Mouse (Mus musculus): ENCODE measurements around the gene Zfand3. TPM values are rescaled to one million over a fixed set of nuclear protein-coding genes. Genes with fewer than 3 reads are reported as not detected.
A peak's percentile ranks its signal among the peaks of the same experiment; 100 is the strongest.

Gene Zfand3
- polyA plus RNA-seq, 1 experiment from 2014 or later = 70.3 TPM

DNA sequence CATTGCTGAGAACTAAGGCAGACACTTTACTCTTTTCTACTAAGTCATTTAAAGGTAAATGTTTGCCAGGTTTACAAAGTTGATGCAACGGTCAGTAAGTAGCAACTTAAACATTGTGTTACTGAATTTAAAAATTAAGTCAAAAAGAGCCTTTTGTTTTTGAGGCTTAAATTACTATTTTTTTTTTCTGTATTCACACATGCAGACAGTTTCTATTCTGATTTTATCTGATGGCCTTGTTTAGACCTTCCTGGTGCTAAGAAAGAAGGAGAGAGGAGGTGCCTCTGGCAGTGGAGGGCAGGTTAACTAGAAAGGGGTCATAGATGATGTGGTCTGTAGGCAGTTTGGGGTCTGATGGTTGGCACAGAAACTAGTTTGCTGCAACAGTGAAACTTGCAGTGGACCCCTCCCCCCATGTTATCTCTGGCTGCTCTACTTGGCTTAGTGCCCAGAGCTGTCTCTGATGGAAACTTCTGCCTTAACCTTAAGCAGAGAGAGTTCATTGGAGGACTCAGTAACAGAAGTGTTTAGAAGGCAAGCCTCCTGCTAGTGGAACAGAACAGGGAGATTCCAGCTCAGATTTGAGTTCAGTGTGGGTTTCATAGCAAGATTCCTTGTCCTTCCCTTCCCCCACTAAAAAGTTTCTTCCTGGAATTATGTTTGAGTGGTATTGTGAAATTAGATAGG, 23.0 kb downstream of the Zfand3 start:
- no peaks in the 10 kb centered on the region for H3K36me3 ChIP-seq
- peaks cover 47% of the 10 kb centered on the region for H3K4me1 ChIP-seq
- 0 out of 2 replicates have a peak overlapping the region, but pooled peaks have one; percentile 2 for H3K4me2 ChIP-seq (replicated peaks)
- H3K4me3 ChIP-seq = no peak overlapping the region
- 0 out of 2 replicates have a peak, but pooled peaks have one; percentile 74 for ATAC-seq (ENCODE audit: insufficient number of reproducible peaks, insufficient read depth, low FRiP score, low TSS enrichment)
- no peaks in the 10 kb centered on the region for H3K27me3 ChIP-seq
- WGBS = 68% methylated on average over 1 of the region's 1 CpGs
- H3K9ac ChIP-seq = no peak overlapping the region
- H3K9me3 ChIP-seq = no peaks in the 10 kb centered on the region
- H3K27ac ChIP-seq = 0 out of 2 replicates have a peak overlapping the region, but pooled peaks have one; percentile 26

DNA sequence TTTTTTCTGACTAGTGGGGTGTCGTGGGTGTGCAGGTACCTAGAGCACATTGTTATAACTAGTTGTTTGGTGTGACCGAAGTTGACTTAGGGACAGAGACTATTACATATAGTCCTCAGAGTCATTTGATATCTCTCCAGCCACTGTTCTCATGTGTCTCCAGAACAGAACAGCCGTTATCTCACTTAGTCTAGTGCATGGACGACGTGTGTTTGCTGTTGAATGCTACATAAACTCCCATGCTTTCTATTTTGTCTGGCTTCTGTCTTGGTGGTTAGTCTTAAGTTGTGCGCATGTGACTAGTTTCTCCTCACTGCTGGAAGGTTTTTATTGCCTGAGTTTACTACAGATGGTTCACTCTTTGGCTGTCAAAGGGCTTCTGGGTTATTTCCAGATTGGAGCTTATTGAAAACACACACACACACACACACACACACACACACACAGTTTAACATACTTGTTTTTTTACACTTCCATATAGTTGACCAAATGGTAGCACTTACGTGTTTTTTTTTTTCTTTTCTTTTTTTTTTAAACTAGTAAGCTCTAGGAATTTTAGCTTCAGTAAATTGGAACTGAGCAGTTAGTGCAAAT, 25.2 kb downstream of the Zfand3 start:
- no peak for ATAC-seq (ENCODE audit: insufficient number of reproducible peaks, insufficient read depth, low FRiP score, low TSS enrichment)
- Histone ChIP-seq H3K4me2 (replicated peaks) (no peak overlapping the region), H3K9me3 (no peaks in the 10 kb centered on the region), H3K4me1 (peaks cover 46% of the 10 kb centered on the region), H3K27ac (no peak overlapping the region), H3K9ac (no peak overlapping the region), H3K36me3 (no peaks in the 10 kb centered on the region), H3K27me3 (no peaks in the 10 kb centered on the region), H3K4me3 (no peak overlapping the region)
- 58% methylated on average over 7 of the region's 7 CpGs for WGBS

DNA sequence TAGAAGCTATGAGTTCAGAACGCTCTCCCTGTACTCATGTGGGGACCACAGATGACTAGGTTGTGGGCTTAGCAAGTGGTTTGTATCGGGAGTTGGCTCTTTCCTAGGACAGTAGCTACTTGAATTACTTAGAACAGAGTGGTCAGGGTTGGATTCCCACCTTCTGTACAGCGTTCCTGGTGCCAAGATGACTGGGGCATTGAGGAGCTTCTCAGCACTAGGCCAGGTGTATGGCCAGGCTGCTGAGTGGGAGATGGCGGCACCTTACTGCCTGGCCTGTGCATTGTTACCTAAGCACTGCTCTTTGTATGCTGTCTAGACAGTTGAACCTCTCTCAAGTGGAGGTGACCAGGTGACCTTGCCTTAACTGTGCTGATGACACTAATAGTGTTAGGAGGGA, 28.3 kb downstream of the Zfand3 start:
- Histone ChIP-seq H3K4me3 (no peak overlapping the region), H3K4me1 (peaks cover 28% of the 10 kb centered on the region), H3K9me3 (no peaks in the 10 kb centered on the region), H3K36me3 (no peaks in the 10 kb centered on the region), H3K27me3 (no peaks in the 10 kb centered on the region), H3K9ac (no peak overlapping the region), H3K27ac (no peak overlapping the region), H3K4me2 (replicated peaks) (no peak overlapping the region)
- 93% methylated on average over 4 of the region's 4 CpGs for WGBS
- ATAC-seq (ENCODE audit: insufficient number of reproducible peaks, insufficient read depth, low FRiP score, low TSS enrichment) = no peak

- ATAC-seq (ENCODE audit: insufficient number of reproducible peaks, insufficient read depth, low FRiP score, low TSS enrichment) = no peak
These were observed 29.5 kb downstream of the Zfand3 start for GRCm38 (mm10) chr17:30033991-30034390.

GRCm38 (mm10) chr17:30035216-30036005, 30.9 kb downstream of the Zfand3 start:
- 67% methylated on average over 4 of the region's 4 CpGs for WGBS
- no peaks in the 10 kb centered on the region for H3K36me3 ChIP-seq
- H3K9ac ChIP-seq = no peak overlapping the region
- H3K27ac ChIP-seq = no peak overlapping the region
- H3K4me3 ChIP-seq = no peak overlapping the region
- H3K4me1 ChIP-seq = peaks cover 3% of the 10 kb centered on the region; the same call in 1 of the 2 replicates
- ATAC-seq (ENCODE audit: insufficient number of reproducible peaks, insufficient read depth, low FRiP score, low TSS enrichment) = no peak
- no peaks in the 10 kb centered on the region for H3K9me3 ChIP-seq
- H3K27me3 ChIP-seq = no peaks in the 10 kb centered on the region
- H3K4me2 ChIP-seq (replicated peaks) = no peak overlapping the region

More at GRCm38 (mm10) chr17:30033991-30034390, 29.5 kb downstream of the Zfand3 start:
- Histone ChIP-seq H3K9me3 (no peaks in the 10 kb centered on the region), H3K4me2 (replicated peaks) (no peak overlapping the region), H3K36me3 (no peaks in the 10 kb centered on the region), H3K4me3 (no peak overlapping the region), H3K27me3 (no peaks in the 10 kb centered on the region), H3K9ac (no peak overlapping the region), H3K27ac (no peak overlapping the region), H3K4me1 (peaks cover 16% of the 10 kb centered on the region)
- 84% methylated on average over 4 of the region's 4 CpGs for WGBS

DNA sequence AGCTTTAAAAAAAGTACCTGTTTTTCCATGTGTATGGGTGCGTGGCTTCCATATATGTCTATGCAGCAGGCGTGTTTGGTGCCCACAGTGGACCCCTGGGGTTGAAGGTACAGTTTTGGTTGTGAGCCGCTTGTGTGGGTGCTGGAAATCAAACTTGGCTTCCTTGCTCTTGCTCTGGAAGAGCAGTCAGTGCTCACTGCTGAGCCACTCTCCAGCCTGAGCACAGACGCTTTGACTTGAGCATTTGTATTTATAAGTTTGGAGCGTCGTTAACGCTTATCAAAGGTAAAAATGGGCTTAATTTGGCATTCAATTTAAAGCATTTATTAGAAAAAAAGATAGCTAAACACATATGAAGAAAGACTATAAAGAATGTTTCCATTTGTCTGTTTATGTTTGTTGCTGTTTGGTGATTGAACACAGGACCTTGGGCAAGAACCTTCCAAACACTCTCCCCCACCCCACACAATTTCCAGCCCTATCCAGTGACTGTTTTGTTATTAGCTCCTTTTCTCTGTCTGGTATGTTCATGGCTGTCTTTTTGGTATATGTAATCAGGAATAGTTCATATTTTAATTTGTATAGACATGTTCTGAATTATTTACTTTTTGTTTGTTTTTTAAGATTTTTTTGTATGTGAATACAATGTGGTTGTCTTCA, 38.8 kb downstream of the Zfand3 start:
- no peak overlapping the region for H3K27ac ChIP-seq
- H3K36me3 ChIP-seq = no peaks in the 10 kb centered on the region
- no peak overlapping the region for H3K4me2 ChIP-seq (replicated peaks)
- H3K9me3 ChIP-seq = no peaks in the 10 kb centered on the region
- ATAC-seq (ENCODE audit: insufficient number of reproducible peaks, insufficient read depth, low FRiP score, low TSS enrichment) = no peak
- no peak overlapping the region for H3K9ac ChIP-seq
- no peak overlapping the region for H3K4me3 ChIP-seq
- no peaks in the 10 kb centered on the region for H3K4me1 ChIP-seq
- 91% methylated on average over 7 of the region's 7 CpGs for WGBS
- no peaks in the 10 kb centered on the region for H3K27me3 ChIP-seq

- no peak overlapping the region for H3K4me3 ChIP-seq
- WGBS = 66% methylated on average over 2 of the region's 2 CpGs
- no peak for ATAC-seq (ENCODE audit: insufficient number of reproducible peaks, insufficient read depth, low FRiP score, low TSS enrichment)
- H3K9ac ChIP-seq = no peak overlapping the region
- no peak overlapping the region for H3K27ac ChIP-seq
- H3K4me2 ChIP-seq (replicated peaks) = no peak overlapping the region
- H3K27me3 ChIP-seq = no peaks in the 10 kb centered on the region
- H3K36me3 ChIP-seq = no peaks in the 10 kb centered on the region
- no peaks in the 10 kb centered on the region for H3K9me3 ChIP-seq
- H3K4me1 ChIP-seq = no peaks in the 10 kb centered on the region
These were observed 40.6 kb downstream of the Zfand3 start for GRCm38 (mm10) chr17:30045181-30045580.

DNA sequence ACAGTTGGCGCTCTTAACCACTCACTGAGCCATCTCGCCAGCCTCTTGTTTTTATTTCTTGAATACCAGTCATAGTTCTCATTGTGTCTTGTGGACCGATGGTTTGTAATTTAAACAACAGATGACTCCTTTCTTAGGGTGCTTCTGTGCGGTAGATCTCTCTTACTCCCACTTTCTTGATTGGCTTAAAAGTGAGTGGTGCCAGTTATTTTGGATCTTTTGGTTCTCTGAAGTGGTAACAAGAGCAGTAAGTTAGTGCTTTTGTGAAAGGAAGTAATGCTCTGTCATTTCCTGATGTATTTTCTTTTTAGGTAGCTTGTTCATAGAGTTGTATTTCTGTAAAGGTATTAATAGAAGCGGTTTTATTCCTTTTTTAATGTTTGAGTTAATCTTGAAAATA, 42.1 kb downstream of the Zfand3 start:
- H3K36me3 ChIP-seq = no peaks in the 10 kb centered on the region
- H3K9ac ChIP-seq = no peak overlapping the region
- no peak overlapping the region for H3K4me3 ChIP-seq
- no peak for ATAC-seq (ENCODE audit: insufficient number of reproducible peaks, insufficient read depth, low FRiP score, low TSS enrichment)
- no peaks in the 10 kb centered on the region for H3K4me1 ChIP-seq
- no peak overlapping the region for H3K4me2 ChIP-seq (replicated peaks)
- no peak overlapping the region for H3K27ac ChIP-seq
- WGBS = 88% methylated on average over 5 of the region's 5 CpGs
- no peaks in the 10 kb centered on the region for H3K9me3 ChIP-seq
- H3K27me3 ChIP-seq = no peaks in the 10 kb centered on the region

DNA sequence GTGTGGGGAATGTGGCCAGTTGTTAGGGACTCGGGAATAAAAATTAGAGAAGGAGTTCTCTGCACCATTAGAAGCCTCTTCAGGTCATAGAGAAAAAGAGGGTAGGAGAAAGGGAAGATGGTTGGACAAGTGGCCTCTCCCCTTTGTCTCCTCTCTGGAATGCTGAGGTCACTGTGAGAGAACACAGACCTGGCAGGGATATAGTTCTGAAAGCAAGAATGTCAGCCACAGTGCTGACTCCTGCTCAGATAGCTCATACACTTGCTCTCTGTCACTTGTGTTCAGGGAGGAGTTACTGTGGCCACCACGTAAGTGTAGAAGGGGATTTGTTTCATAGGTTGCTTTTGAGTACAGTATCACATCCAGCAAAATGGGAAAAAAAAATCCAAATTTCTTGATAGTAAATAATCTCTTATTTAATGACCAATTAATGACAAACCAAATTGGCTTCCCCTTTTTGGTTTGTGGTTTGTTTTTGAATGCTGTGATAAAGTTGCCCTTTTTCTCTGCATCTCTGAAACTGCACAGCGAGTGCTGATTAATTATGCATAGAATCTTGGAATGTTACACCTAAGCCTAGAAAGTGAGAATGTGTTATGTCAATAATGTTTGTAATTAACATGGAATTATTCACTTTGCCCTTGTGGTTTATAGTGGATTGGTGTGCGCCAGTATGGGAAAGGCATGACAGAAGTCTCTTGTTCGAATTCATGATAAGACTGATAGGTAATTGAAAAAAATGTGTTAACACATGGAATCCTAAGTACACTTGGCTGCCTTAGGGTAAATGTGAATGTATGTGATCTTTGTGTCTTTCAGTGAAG, 47.2 kb downstream of the Zfand3 start:
- Histone ChIP-seq H3K4me1 (no peaks in the 10 kb centered on the region), H3K9me3 (no peaks in the 10 kb centered on the region), H3K36me3 (0 out of 2 replicates have a peak, but pooled peaks cover 10% of the 10 kb centered on the region), H3K27ac (no peak overlapping the region), H3K27me3 (no peaks in the 10 kb centered on the region), H3K4me3 (no peak overlapping the region), H3K9ac (no peak overlapping the region), H3K4me2 (replicated peaks) (no peak overlapping the region)
- WGBS = 92% methylated on average over 5 of the region's 5 CpGs
- no peak for ATAC-seq (ENCODE audit: insufficient number of reproducible peaks, insufficient read depth, low FRiP score, low TSS enrichment)

DNA sequence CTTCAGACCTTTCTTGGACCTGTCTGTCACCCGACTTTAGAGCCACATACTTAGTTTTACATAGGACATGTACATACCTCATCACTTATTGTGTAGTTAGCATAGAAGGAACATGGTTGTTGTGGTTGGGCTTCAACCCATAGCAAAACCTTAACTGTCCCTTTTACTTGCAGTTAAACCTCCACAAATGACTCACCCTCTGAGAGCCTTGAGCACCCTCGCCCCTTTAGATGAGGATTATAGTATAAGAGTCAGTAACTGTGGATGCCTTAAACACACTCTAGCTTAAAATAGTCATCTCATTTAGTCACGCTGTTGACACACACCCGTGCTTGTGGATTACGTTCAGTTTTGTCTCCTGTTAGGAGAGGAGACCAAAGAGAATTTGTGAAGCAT, 47.8 kb downstream of the Zfand3 start:
- Histone ChIP-seq H3K27me3 (no peaks in the 10 kb centered on the region), H3K9ac (no peak overlapping the region), H3K9me3 (no peaks in the 10 kb centered on the region), H3K36me3 (0 out of 2 replicates have a peak, but pooled peaks cover 10% of the 10 kb centered on the region), H3K4me3 (no peak overlapping the region), H3K4me1 (no peaks in the 10 kb centered on the region), H3K27ac (no peak overlapping the region), H3K4me2 (replicated peaks) (no peak overlapping the region)
- ATAC-seq (ENCODE audit: insufficient number of reproducible peaks, insufficient read depth, low FRiP score, low TSS enrichment) = no peak
- WGBS = 92% methylated on average over 5 of the region's 5 CpGs

DNA sequence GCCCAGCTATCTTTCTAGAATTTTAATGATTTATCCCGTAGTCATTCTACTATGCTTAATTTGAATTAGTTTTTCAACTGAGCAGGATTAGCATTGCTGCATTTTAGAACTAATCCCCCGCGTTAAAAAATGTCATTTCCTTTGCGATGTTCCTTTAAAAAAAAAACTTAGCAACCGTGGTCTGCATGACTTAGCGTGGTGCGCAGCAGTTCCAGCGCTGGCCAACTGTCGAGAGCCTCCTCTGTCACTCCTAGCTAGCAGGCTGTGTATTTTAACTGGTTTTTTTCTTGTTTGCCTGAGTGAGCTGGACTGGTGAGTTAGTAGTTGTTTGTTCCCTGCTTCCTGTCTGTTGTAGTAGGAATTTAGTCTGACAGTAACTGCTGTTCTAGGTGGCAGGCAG, 48.9 kb downstream of the Zfand3 start:
- H3K27ac ChIP-seq = no peak overlapping the region
- H3K9ac ChIP-seq = no peak overlapping the region
- H3K4me2 ChIP-seq (replicated peaks) = no peak overlapping the region
- no peak overlapping the region for H3K4me3 ChIP-seq
- 0 out of 2 replicates have a peak, but pooled peaks cover 10% of the 10 kb centered on the region for H3K36me3 ChIP-seq
- 88% methylated on average over 9 of the region's 9 CpGs for WGBS
- H3K9me3 ChIP-seq = no peaks in the 10 kb centered on the region
- ATAC-seq (ENCODE audit: insufficient number of reproducible peaks, insufficient read depth, low FRiP score, low TSS enrichment) = no peak
- H3K27me3 ChIP-seq = no peaks in the 10 kb centered on the region
- H3K4me1 ChIP-seq = no peaks in the 10 kb centered on the region
